Mouse (Mus musculus): ENCODE results near the gene Myo16. TPM values are rescaled to one million over a fixed set of nuclear protein-coding genes. Genes with fewer than 3 reads are reported as not detected.

Gene Myo16
- polyA plus RNA-seq, 1 experiment, result 0.66 TPM

GRCm38 (mm10) chr8:10417281-10417680 lies 263.6 kb downstream of the Myo16 start:
- no peaks in the 10 kb centered on the region for H3K36me3 ChIP-seq (ENCODE audit: control insufficient read depth, insufficient read depth, low read length)
- no peak overlapping the region for H3K4me3 ChIP-seq (ENCODE audit: control insufficient read depth, insufficient read depth, low read length)
- DNase-seq, result no peak
- no peaks in the 10 kb centered on the region for H3K27me3 ChIP-seq (ENCODE audit: control insufficient read depth, insufficient read depth, low read length)
- TF ChIP-seq POLR2A (IDR thresholded peaks at IDR 0.05; ENCODE audit: control insufficient read depth, extremely low read depth, insufficient read depth, low read length, poor library complexity) (no peak), CTCF (IDR thresholded peaks at IDR 0.05; ENCODE audit: borderline replicate concordance, control insufficient read depth, extremely low read depth, insufficient read depth, low read length, poor library complexity) (no peak)
- 89% methylated on average over 6 of the region's 6 CpGs for WGBS
- no peaks in the 10 kb centered on the region for H3K4me1 ChIP-seq (replicated peaks; ENCODE audit: control insufficient read depth, insufficient read depth, low read length)
- H3K27ac ChIP-seq (ENCODE audit: control insufficient read depth, insufficient read depth, low read length), result no peak overlapping the region

GRCm38 (mm10) chr8:10418013-10418412 lies 264.3 kb downstream of the Myo16 start:
- no peaks in the 10 kb centered on the region for H3K27me3 ChIP-seq (ENCODE audit: control insufficient read depth, insufficient read depth, low read length)
- H3K36me3 ChIP-seq (ENCODE audit: control insufficient read depth, insufficient read depth, low read length), result no peaks in the 10 kb centered on the region
- no peak overlapping the region for H3K27ac ChIP-seq (ENCODE audit: control insufficient read depth, insufficient read depth, low read length)
- TF ChIP-seq CTCF (IDR thresholded peaks at IDR 0.05; ENCODE audit: borderline replicate concordance, control insufficient read depth, extremely low read depth, insufficient read depth, low read length, poor library complexity), result no peak
- no peak for TF ChIP-seq POLR2A (IDR thresholded peaks at IDR 0.05; ENCODE audit: control insufficient read depth, extremely low read depth, insufficient read depth, low read length, poor library complexity)
- no peak for DNase-seq
- WGBS, result 89% methylated on average over 8 of the region's 8 CpGs
- no peaks in the 10 kb centered on the region for H3K4me1 ChIP-seq (replicated peaks; ENCODE audit: control insufficient read depth, insufficient read depth, low read length)
- H3K4me3 ChIP-seq (ENCODE audit: control insufficient read depth, insufficient read depth, low read length), result no peak overlapping the region

- DNase-seq, result no peak
- no peak overlapping the region for H3K4me3 ChIP-seq (ENCODE audit: control insufficient read depth, insufficient read depth, low read length)
- TF ChIP-seq POLR2A (IDR thresholded peaks at IDR 0.05; ENCODE audit: control insufficient read depth, extremely low read depth, insufficient read depth, low read length, poor library complexity) (no peak), CTCF (IDR thresholded peaks at IDR 0.05; ENCODE audit: borderline replicate concordance, control insufficient read depth, extremely low read depth, insufficient read depth, low read length, poor library complexity) (no peak)
- no peaks in the 10 kb centered on the region for H3K36me3 ChIP-seq (ENCODE audit: control insufficient read depth, insufficient read depth, low read length)
- H3K4me1 ChIP-seq (replicated peaks; ENCODE audit: control insufficient read depth, insufficient read depth, low read length), result no peaks in the 10 kb centered on the region
- H3K27me3 ChIP-seq (ENCODE audit: control insufficient read depth, insufficient read depth, low read length), result no peaks in the 10 kb centered on the region
- 83% methylated on average over 7 of the region's 7 CpGs for WGBS
- H3K27ac ChIP-seq (ENCODE audit: control insufficient read depth, insufficient read depth, low read length), result no peak overlapping the region
Observed at GRCm38 (mm10) chr8:10418971-10419370, 265.3 kb downstream of the Myo16 start.

GRCm38 (mm10) chr8:10419726-10420125 lies 266.0 kb downstream of the Myo16 start:
- no peaks in the 10 kb centered on the region for H3K4me1 ChIP-seq (replicated peaks; ENCODE audit: control insufficient read depth, insufficient read depth, low read length)
- DNase-seq, result no peak
- no peaks in the 10 kb centered on the region for H3K36me3 ChIP-seq (ENCODE audit: control insufficient read depth, insufficient read depth, low read length)
- H3K27me3 ChIP-seq (ENCODE audit: control insufficient read depth, insufficient read depth, low read length), result no peaks in the 10 kb centered on the region
- H3K4me3 ChIP-seq (ENCODE audit: control insufficient read depth, insufficient read depth, low read length), result no peak overlapping the region
- H3K27ac ChIP-seq (ENCODE audit: control insufficient read depth, insufficient read depth, low read length), result no peak overlapping the region
- WGBS, result 89% methylated on average over 4 of the region's 4 CpGs
- TF ChIP-seq POLR2A (IDR thresholded peaks at IDR 0.05; ENCODE audit: control insufficient read depth, extremely low read depth, insufficient read depth, low read length, poor library complexity), result no peak
- no peak for TF ChIP-seq CTCF (IDR thresholded peaks at IDR 0.05; ENCODE audit: borderline replicate concordance, control insufficient read depth, extremely low read depth, insufficient read depth, low read length, poor library complexity)

- Histone ChIP-seq H3K36me3 (ENCODE audit: control insufficient read depth, insufficient read depth, low read length) (no peaks in the 10 kb centered on the region), H3K27me3 (ENCODE audit: control insufficient read depth, insufficient read depth, low read length) (no peaks in the 10 kb centered on the region), H3K4me3 (ENCODE audit: control insufficient read depth, insufficient read depth, low read length) (no peak overlapping the region), H3K4me1 (replicated peaks; ENCODE audit: control insufficient read depth, insufficient read depth, low read length) (no peaks in the 10 kb centered on the region), H3K27ac (ENCODE audit: control insufficient read depth, insufficient read depth, low read length) (no peak overlapping the region)
- DNase-seq, result no peak
- WGBS, result 82% methylated on average over 6 of the region's 6 CpGs
- TF ChIP-seq POLR2A (IDR thresholded peaks at IDR 0.05; ENCODE audit: control insufficient read depth, extremely low read depth, insufficient read depth, low read length, poor library complexity), result no peak
- TF ChIP-seq CTCF (IDR thresholded peaks at IDR 0.05; ENCODE audit: borderline replicate concordance, control insufficient read depth, extremely low read depth, insufficient read depth, low read length, poor library complexity), result no peak
Observed at GRCm38 (mm10) chr8:10420551-10420950, 266.8 kb downstream of the Myo16 start.

GRCm38 (mm10) chr8:10421516-10422090 lies 267.9 kb downstream of the Myo16 start:
- TF ChIP-seq POLR2A (IDR thresholded peaks at IDR 0.05; ENCODE audit: control insufficient read depth, extremely low read depth, insufficient read depth, low read length, poor library complexity), result no peak
- TF ChIP-seq CTCF (IDR thresholded peaks at IDR 0.05; ENCODE audit: borderline replicate concordance, control insufficient read depth, extremely low read depth, insufficient read depth, low read length, poor library complexity), result no peak
- DNase-seq, result no peak
- Histone ChIP-seq H3K27ac (ENCODE audit: control insufficient read depth, insufficient read depth, low read length) (no peak overlapping the region), H3K4me3 (ENCODE audit: control insufficient read depth, insufficient read depth, low read length) (no peak overlapping the region), H3K36me3 (ENCODE audit: control insufficient read depth, insufficient read depth, low read length) (no peaks in the 10 kb centered on the region), H3K27me3 (ENCODE audit: control insufficient read depth, insufficient read depth, low read length) (no peaks in the 10 kb centered on the region), H3K4me1 (replicated peaks; ENCODE audit: control insufficient read depth, insufficient read depth, low read length) (no peaks in the 10 kb centered on the region)
- 92% methylated on average over 9 of the region's 9 CpGs for WGBS

GRCm38 (mm10) chr8:10435492-10435891 lies 281.8 kb downstream of the Myo16 start:
- no peak for TF ChIP-seq CTCF (IDR thresholded peaks at IDR 0.05; ENCODE audit: borderline replicate concordance, control insufficient read depth, extremely low read depth, insufficient read depth, low read length, poor library complexity)
- TF ChIP-seq POLR2A (IDR thresholded peaks at IDR 0.05; ENCODE audit: control insufficient read depth, extremely low read depth, insufficient read depth, low read length, poor library complexity), result no peak
- no peak for DNase-seq
- Histone ChIP-seq H3K4me1 (replicated peaks; ENCODE audit: control insufficient read depth, insufficient read depth, low read length) (no peaks in the 10 kb centered on the region), H3K4me3 (ENCODE audit: control insufficient read depth, insufficient read depth, low read length) (no peak overlapping the region), H3K36me3 (ENCODE audit: control insufficient read depth, insufficient read depth, low read length) (no peaks in the 10 kb centered on the region), H3K27me3 (ENCODE audit: control insufficient read depth, insufficient read depth, low read length) (no peaks in the 10 kb centered on the region), H3K27ac (ENCODE audit: control insufficient read depth, insufficient read depth, low read length) (no peak overlapping the region)
- WGBS, result 84% methylated on average over 8 of the region's 8 CpGs

All from thymus, adult 2 months (tissue).